Mouse (Mus musculus) T-cell, adult 2 months (primary cell): ENCODE results near the gene Apex1.
"Not testable (repeated sequence)": the region's sequence is repeated elsewhere in the genome, so short reads cannot be mapped to it uniquely, and the experiment has no call there.

ENCODE experiments used
- DNase-seq: peaks from one replicate; pipeline ENCODE4 v3.0.0; 2022; ENCODE audit warnings: low spot score

Gene Apex1

GRCm38 (mm10) chr14:50924281-50925064, at the start of gene Apex1, which contains the start of gene Osgep:
Gene Apex1 (plus strand): TSS chr14:50924968.
Gene Osgep (minus strand): TSS chr14:50924893.
- DNase-seq: peak; percentile 98

GRCm38 (mm10) chr14:50875175-50875574, 49.6 kb upstream of the Apex1 start:
- no peak for DNase-seq

GRCm38 (mm10) chr14:50875591-50876230, 49.1 kb upstream of the Apex1 start:
- DNase-seq: no peak

GRCm38 (mm10) chr14:50876236-50876950, 48.4 kb upstream of the Apex1 start:
- DNase-seq: no peak

GRCm38 (mm10) chr14:50891621-50892020, 33.1 kb upstream of the Apex1 start:
- DNase-seq: no peak

- no peak for DNase-seq
Observed at GRCm38 (mm10) chr14:50892091-50892490, 32.7 kb upstream of the Apex1 start.

- DNase-seq: no peak
Observed at GRCm38 (mm10) chr14:50892541-50893459, 32.0 kb upstream of the Apex1 start.

- no peak for DNase-seq
Observed at GRCm38 (mm10) chr14:50895407-50895806, 29.4 kb upstream of the Apex1 start.

GRCm38 (mm10) chr14:50895985-50896746, 28.6 kb upstream of the Apex1 start:
- DNase-seq: no peak

GRCm38 (mm10) chr14:50896747-50897373, 27.9 kb upstream of the Apex1 start:
- DNase-seq: no peak

- DNase-seq: no peak
Observed at GRCm38 (mm10) chr14:50897374-50897765, 27.4 kb upstream of the Apex1 start, which contains the start of gene Klhl33. Gene Klhl33 (minus strand): TSS chr14:50897507.

- not testable (repeated sequence) for DNase-seq
Observed at GRCm38 (mm10) chr14:50897992-50898391, 26.8 kb upstream of the Apex1 start.

GRCm38 (mm10) chr14:50903973-50904827, 20.6 kb upstream of the Apex1 start:
- no peak for DNase-seq

GRCm38 (mm10) chr14:50904828-50905129, 20.0 kb upstream of the Apex1 start:
- DNase-seq: no peak

- DNase-seq: not testable (repeated sequence)
Observed at GRCm38 (mm10) chr14:50905327-50905726, 19.4 kb upstream of the Apex1 start.

GRCm38 (mm10) chr14:50908126-50908525, 16.6 kb upstream of the Apex1 start:
- no peak for DNase-seq

GRCm38 (mm10) chr14:50911356-50911755, 13.4 kb upstream of the Apex1 start:
- no peak for DNase-seq

- DNase-seq: not testable (repeated sequence)
Observed at GRCm38 (mm10) chr14:50923437-50923836, 1.3 kb upstream of the Apex1 start.

- DNase-seq: no peak
Observed at GRCm38 (mm10) chr14:50925111-50925920, 548 bp downstream of the Apex1 start.
